Mouse (Mus musculus) liver, embryonic 12.5 days (tissue): ENCODE measurements around the gene Gm27027. TPM values are rescaled to one million over a fixed set of nuclear protein-coding genes. Genes with fewer than 3 reads are reported as not detected.

Source experiments
- ATAC-seq: fragments of 200-750 bp; cut with Nextera tagmentation; 2 replicates; pipeline ENCODE4 v1.8.0; 2017; ENCODE audit warnings: moderate number of reproducible peaks, mild to moderate bottlenecking, moderate library complexity
- H3K27ac ChIP-seq: fragments of 300-500 bp; sonication (generic); 2 replicates; pipeline ENCODE4 v1.5.1; 2016; ENCODE audit warnings: mild to moderate bottlenecking
- H3K27me3 ChIP-seq: fragments of 300-500 bp; sonication (generic); replicated peaks from 2 replicates; pipeline ENCODE4 v1.6.1; 2016; ENCODE audit warnings: mild to moderate bottlenecking, moderate library complexity
- H3K36me3 ChIP-seq: fragments of 300-500 bp; sonication (generic); 2 replicates; pipeline ENCODE4 v1.6.1; 2016; ENCODE audit warnings: mild to moderate bottlenecking, moderate library complexity
- H3K4me1 ChIP-seq: fragments of 300-500 bp; sonication (generic); 2 replicates; pipeline ENCODE4 v1.6.1; 2016
- H3K4me2 ChIP-seq: fragments of 300-500 bp; sonication (generic); 2 replicates; pipeline ENCODE4 v1.6.1; 2016; ENCODE audit warnings: mild to moderate bottlenecking, moderate library complexity
- H3K4me3 ChIP-seq: fragments of 300-500 bp; sonication (generic); 2 replicates; pipeline ENCODE4 v1.5.1; 2016; ENCODE audit warnings: mild to moderate bottlenecking, moderate library complexity
- H3K9ac ChIP-seq: fragments of 300-500 bp; sonication (generic); 2 replicates; pipeline ENCODE4 v1.6.1; 2016; ENCODE audit warnings: mild to moderate bottlenecking, moderate library complexity
- H3K9me3 ChIP-seq: fragments of 300-500 bp; sonication (generic); replicated peaks from 2 replicates; pipeline ENCODE4 v1.6.1; 2016; ENCODE audit warnings: mild to moderate bottlenecking, moderate library complexity
- WGBS: fragments of 180-500 bp; shearing (Covaris S2); methylation state at CpG from one replicate; pipeline ENCODE4 v1.1.7; 2016; ENCODE audit not compliant: insufficient replicate concordance; 5-methylcytosine and 5-hydroxymethylcytosine counted together
- polyA plus RNA-seq: library from polyadenylated mRNA; unstranded; fragments of >200 nt; fragmentation: Nextera tagmentation; extraction: Ambion mirVana; gene quantifications from 2 replicates; pipeline ENCODE4 v1.2.1, GENCODE M21; 2016

The Gm27027 gene
- polyA plus RNA-seq, 1 experiment from 2014 or later, result not detected

- ATAC-seq, result no peak
- Histone ChIP-seq H3K36me3 (peaks cover 95% of the 10 kb centered on the region), H3K4me1 (no peaks in the 10 kb centered on the region)
Measured at GRCm38 (mm10) chr2:94001918-94002317, 5.8 kb upstream of the Gm27027 start.

GRCm38 (mm10) chr2:94001411-94001810 is 5.3 kb upstream of the Gm27027 start:
- no peaks in the 10 kb centered on the region for H3K4me1 ChIP-seq
- no peak for ATAC-seq
- no peak overlapping the region for H3K9ac ChIP-seq
- 84% methylated on average over 6 of the region's 6 CpGs for WGBS
- no peak overlapping the region for H3K4me3 ChIP-seq
- no peak overlapping the region for H3K4me2 ChIP-seq
- no peak overlapping the region for H3K27ac ChIP-seq
- peaks cover 95% of the 10 kb centered on the region for H3K36me3 ChIP-seq
- no peaks in the 10 kb centered on the region for H3K9me3 ChIP-seq
- H3K27me3 ChIP-seq, result no peaks in the 10 kb centered on the region

More at GRCm38 (mm10) chr2:94001918-94002317, 5.8 kb upstream of the Gm27027 start:
- no peak overlapping the region for H3K4me2 ChIP-seq
- no peaks in the 10 kb centered on the region for H3K27me3 ChIP-seq
- no peak overlapping the region for H3K27ac ChIP-seq
- no peak overlapping the region for H3K4me3 ChIP-seq
- H3K9me3 ChIP-seq, result no peaks in the 10 kb centered on the region
- no peak overlapping the region for H3K9ac ChIP-seq
- WGBS, result 70% methylated on average over 4 of the region's 4 CpGs

GRCm38 (mm10) chr2:93992810-93993209 is 3.3 kb downstream of the Gm27027 start:
- Histone ChIP-seq H3K4me1 (no peaks in the 10 kb centered on the region), H3K9ac (no peak overlapping the region), H3K27me3 (no peaks in the 10 kb centered on the region), H3K27ac (no peak overlapping the region), H3K4me2 (no peak overlapping the region), H3K36me3 (peaks cover 98% of the 10 kb centered on the region), H3K9me3 (no peaks in the 10 kb centered on the region), H3K4me3 (no peak overlapping the region)
- ATAC-seq, result no peak
- WGBS, result 66% methylated on average over 3 of the region's 3 CpGs

GRCm38 (mm10) chr2:93992259-93992658 is 3.9 kb downstream of the Gm27027 start:
- H3K4me3 ChIP-seq, result no peak overlapping the region
- 57% methylated on average over 5 of the region's 5 CpGs for WGBS
- no peak overlapping the region for H3K9ac ChIP-seq
- H3K4me1 ChIP-seq, result no peaks in the 10 kb centered on the region
- H3K4me2 ChIP-seq, result no peak overlapping the region
- ATAC-seq, result no peak
- peaks cover 98% of the 10 kb centered on the region for H3K36me3 ChIP-seq
- no peaks in the 10 kb centered on the region for H3K27me3 ChIP-seq
- H3K9me3 ChIP-seq, result no peaks in the 10 kb centered on the region
- no peak overlapping the region for H3K27ac ChIP-seq

- ATAC-seq, result no peak
- Histone ChIP-seq H3K36me3 (peaks cover 98% of the 10 kb centered on the region), H3K4me2 (no peak overlapping the region), H3K9me3 (no peaks in the 10 kb centered on the region), H3K27me3 (no peaks in the 10 kb centered on the region), H3K4me1 (no peaks in the 10 kb centered on the region), H3K27ac (no peak overlapping the region), H3K9ac (no peak overlapping the region), H3K4me3 (no peak overlapping the region)
- 58% methylated on average over 3 of the region's 3 CpGs for WGBS
Measured at GRCm38 (mm10) chr2:93991336-93991735, 4.8 kb downstream of the Gm27027 start.

- H3K9me3 ChIP-seq, result no peaks in the 10 kb centered on the region
- no peak overlapping the region for H3K4me2 ChIP-seq
- H3K4me3 ChIP-seq, result no peak overlapping the region
- peaks cover 91% of the 10 kb centered on the region for H3K36me3 ChIP-seq
- no peak for ATAC-seq
- H3K9ac ChIP-seq, result no peak overlapping the region
- WGBS, result 88% methylated on average over 2 of the region's 2 CpGs
- H3K4me1 ChIP-seq, result no peaks in the 10 kb centered on the region
- H3K27me3 ChIP-seq, result no peaks in the 10 kb centered on the region
- H3K27ac ChIP-seq, result no peak overlapping the region
Measured at GRCm38 (mm10) chr2:93988440-93988839, 7.7 kb downstream of the Gm27027 start.

- H3K4me3 ChIP-seq, result no peak overlapping the region
- 68% methylated on average over 4 of the region's 4 CpGs for WGBS
- no peaks in the 10 kb centered on the region for H3K4me1 ChIP-seq
- no peak for ATAC-seq
- H3K27ac ChIP-seq, result no peak overlapping the region
- no peak overlapping the region for H3K9ac ChIP-seq
- H3K36me3 ChIP-seq, result peaks cover 82% of the 10 kb centered on the region
- H3K4me2 ChIP-seq, result no peak overlapping the region
- H3K27me3 ChIP-seq, result 0 out of 2 replicates have a peak, but pooled peaks cover 3% of the 10 kb centered on the region
- H3K9me3 ChIP-seq, result no peaks in the 10 kb centered on the region
Measured at GRCm38 (mm10) chr2:93982457-93983235, 13.5 kb downstream of the Gm27027 start.

- Histone ChIP-seq H3K4me1 (peaks cover 16% of the 10 kb centered on the region), H3K4me3 (no peak overlapping the region), H3K9ac (no peak overlapping the region), H3K9me3 (no peaks in the 10 kb centered on the region), H3K4me2 (no peak overlapping the region), H3K27ac (no peak overlapping the region), H3K27me3 (peaks cover 16% of the 10 kb centered on the region), H3K36me3 (peaks cover 56% of the 10 kb centered on the region)
- ATAC-seq, result no peak
- WGBS, result 78% methylated on average over 7 of the region's 7 CpGs
Measured at GRCm38 (mm10) chr2:93979249-93980120, 16.7 kb downstream of the Gm27027 start.

- peak; percentile 48; the same call in 1 of the 2 replicates for ATAC-seq
- H3K4me2 ChIP-seq, result peak overlapping the region; percentile 65
- H3K27ac ChIP-seq, result no peak overlapping the region
- H3K4me1 ChIP-seq, result peaks cover 16% of the 10 kb centered on the region
- 5% methylated on average over 37 of the region's 37 CpGs for WGBS
- peaks cover 29% of the 10 kb centered on the region for H3K36me3 ChIP-seq
- no peaks in the 10 kb centered on the region for H3K9me3 ChIP-seq
- H3K9ac ChIP-seq, result 0 out of 2 replicates have a peak overlapping the region, but pooled peaks have one; percentile 28
- H3K27me3 ChIP-seq, result peaks cover 23% of the 10 kb centered on the region
- H3K4me3 ChIP-seq, result peak overlapping the region; percentile 35
Measured at GRCm38 (mm10) chr2:93976436-93977252, 19.5 kb downstream of the Gm27027 start.

GRCm38 (mm10) chr2:93975526-93976435 is 20.4 kb downstream of the Gm27027 start:
- Histone ChIP-seq H3K36me3 (peaks cover 21% of the 10 kb centered on the region), H3K4me3 (peak overlapping the region; percentile 35), H3K27me3 (peaks cover 23% of the 10 kb centered on the region), H3K9me3 (no peaks in the 10 kb centered on the region), H3K27ac (no peak overlapping the region), H3K4me2 (peak overlapping the region; percentile 65), H3K9ac (no peak overlapping the region), H3K4me1 (peaks cover 16% of the 10 kb centered on the region)
- no peak for ATAC-seq
- WGBS, result 34% methylated on average over 21 of the region's 21 CpGs

- Histone ChIP-seq H3K4me3 (no peak overlapping the region), H3K9ac (no peak overlapping the region), H3K4me1 (peaks cover 16% of the 10 kb centered on the region), H3K27ac (no peak overlapping the region), H3K36me3 (peaks cover 14% of the 10 kb centered on the region), H3K4me2 (no peak overlapping the region), H3K9me3 (no peaks in the 10 kb centered on the region), H3K27me3 (peaks cover 23% of the 10 kb centered on the region)
- WGBS, result 51% methylated on average over 7 of the region's 7 CpGs
- ATAC-seq, result no peak
Measured at GRCm38 (mm10) chr2:93975041-93975440, 21.1 kb downstream of the Gm27027 start.
